22 mouse cellular contexts compared by ENCODE assay signal in genomic region chr11:29376635-29377034, GRCm38 (mm10). TPM values are rescaled to one million over a fixed set of nuclear protein-coding genes. Genes with fewer than 3 reads are reported as not detected.
DNase-seq lines count a peak whose midpoint lies in the region; ATAC-seq lines count a peak whose summit lies in the region.
"Had no signal": no experiment of that assay in that cellular context is flagged by ENCODE, and none has a peak within 500 bp of the region (broad histone marks: within the 10 kb centered on the region; RNA-seq: fewer than 3 reads in every experiment).

No protein-coding gene starts in this region.

- no peaks in the 10 kb centered on the region for H3K9me3 ChIP-seq in forebrain, embryonic 12.5 days
- no peaks in the 10 kb centered on the region for H3K9me3 ChIP-seq in forebrain, embryonic 11.5 days (ENCODE audit: control insufficient read depth, low read length)
- no peaks in the 10 kb centered on the region for H3K9me3 ChIP-seq in neural tube, embryonic 12.5 days
- no peaks in the 10 kb centered on the region for H3K9me3 ChIP-seq in midbrain, embryonic 16.5 days (replicated peaks; ENCODE audit: control insufficient read depth, low read length, poor library complexity, severe bottlenecking)
- H3K9me3 ChIP-seq: heart, embryonic 15.5 days; liver, embryonic 15.5 days; megakaryocyte, embryonic 14.5 days had no signal

- peaks cover 10% of the 10 kb centered on the region for H3K4me1 ChIP-seq in forebrain, embryonic 12.5 days
- peaks cover 5% of the 10 kb centered on the region; the same call in 1 of the 2 replicates for H3K4me1 ChIP-seq in forebrain, embryonic 11.5 days (replicated peaks; ENCODE audit: control insufficient read depth, insufficient read depth, low read length)
- H3K4me1 ChIP-seq in neural tube, embryonic 12.5 days = 0 out of 2 replicates have a peak, but pooled peaks cover 11% of the 10 kb centered on the region
- H3K4me1 ChIP-seq in midbrain, embryonic 16.5 days (ENCODE audit: control insufficient read depth, insufficient read depth, low read length) = peaks cover 18% of the 10 kb centered on the region

- H3K27ac ChIP-seq in forebrain, embryonic 12.5 days = no peak overlapping the region
- H3K27ac ChIP-seq in forebrain, embryonic 11.5 days (ENCODE audit: low read depth, low read length) = no peak overlapping the region
- H3K27ac ChIP-seq in neural tube, embryonic 12.5 days = no peak overlapping the region
- H3K27ac ChIP-seq in midbrain, embryonic 16.5 days (ENCODE audit: low read length) = no peak overlapping the region
- H3K27ac ChIP-seq: heart, adult 2 months; heart, embryonic 15.5 days; liver, embryonic 15.5 days had no signal

- no peak for ATAC-seq in forebrain, embryonic 12.5 days (ENCODE audit: low FRiP score)
- ATAC-seq in forebrain, embryonic 11.5 days (replicated peaks; ENCODE audit: low FRiP score) = no peak
- ATAC-seq in neural tube, embryonic 12.5 days (ENCODE audit: low FRiP score, low read depth) = no peak
- no peak for ATAC-seq in midbrain, embryonic 16.5 days
- no peak for ATAC-seq in monocyte, adult 5-6 weeks (replicated peaks; ENCODE audit: insufficient number of reproducible peaks, low FRiP score, low TSS enrichment, poor library complexity, severe bottlenecking)

- WGBS in forebrain, embryonic 12.5 days = 79% methylated on average over 2 of the region's 2 CpGs
- WGBS in forebrain, embryonic 11.5 days = 90% methylated on average over 2 of the region's 2 CpGs
- 83% methylated on average over 2 of the region's 2 CpGs for WGBS in neural tube, embryonic 12.5 days
- 84% methylated on average over 2 of the region's 2 CpGs for WGBS in midbrain, embryonic 16.5 days

- H3K9ac ChIP-seq in forebrain, embryonic 12.5 days = no peak overlapping the region
- H3K9ac ChIP-seq in forebrain, embryonic 11.5 days (ENCODE audit: low read length) = no peak overlapping the region
- no peak overlapping the region for H3K9ac ChIP-seq in neural tube, embryonic 12.5 days
- H3K9ac ChIP-seq in midbrain, embryonic 16.5 days (ENCODE audit: low read depth, low read length) = no peak overlapping the region
- H3K9ac ChIP-seq: heart, embryonic 15.5 days; liver, embryonic 15.5 days had no signal

- no peaks in the 10 kb centered on the region for H3K27me3 ChIP-seq in forebrain, embryonic 12.5 days
- no peaks in the 10 kb centered on the region for H3K27me3 ChIP-seq in forebrain, embryonic 11.5 days (ENCODE audit: control insufficient read depth, insufficient read depth, low read length)
- no peaks in the 10 kb centered on the region for H3K27me3 ChIP-seq in neural tube, embryonic 12.5 days (replicated peaks)
- no peaks in the 10 kb centered on the region for H3K27me3 ChIP-seq in midbrain, embryonic 16.5 days (ENCODE audit: control insufficient read depth, insufficient read depth, low read depth, low read length)
- H3K27me3 ChIP-seq: heart, embryonic 15.5 days; megakaryocyte, embryonic 14.5 days had no signal

- H3K4me3 ChIP-seq in forebrain, embryonic 12.5 days (replicated peaks) = no peak overlapping the region
- no peak overlapping the region for H3K4me3 ChIP-seq in forebrain, embryonic 11.5 days (ENCODE audit: low read depth, low read length)
- no peak overlapping the region for H3K4me3 ChIP-seq in neural tube, embryonic 12.5 days
- H3K4me3 ChIP-seq in midbrain, embryonic 16.5 days (ENCODE audit: low read depth, low read length) = peak overlapping the region; percentile 21
- H3K4me3 ChIP-seq: heart, adult 2 months; heart, embryonic 15.5 days; liver, embryonic 15.5 days had no signal

- peak overlapping the region; percentile 30 for H3K4me2 ChIP-seq in forebrain, embryonic 12.5 days
- no peak overlapping the region for H3K4me2 ChIP-seq in forebrain, embryonic 11.5 days (ENCODE audit: low read depth, low read length, severe bottlenecking)
- H3K4me2 ChIP-seq in neural tube, embryonic 12.5 days (replicated peaks) = peak overlapping the region; percentile 32; the same call in 1 of the 2 replicates
- peak overlapping the region; percentile 55 for H3K4me2 ChIP-seq in midbrain, embryonic 16.5 days (ENCODE audit: low read length)
- H3K4me2 ChIP-seq: liver, embryonic 15.5 days had no signal

- no peak for DNase-seq in forebrain, embryonic 11.5 days (ENCODE audit: low spot score)
- DNase-seq in neural tube, embryonic 10.5 days (ENCODE audit: extremely low spot score, low spot score) = no peak
- DNase-seq in T-cell, adult 2 months (ENCODE audit: low spot score) = no peak
- DNase-seq in right cerebral cortex, postnatal 14 days = no peak
- DNase-seq: adrenal gland, postnatal 10 days; cerebellum, adult 11-12 months; cerebellum, postnatal 36 days; gastrocnemius, postnatal 14 days; heart, adult 2 months; kidney, adult 8-10 months; kidney, postnatal 25 days; layer of hippocampus, adult 9-11 months; lung, postnatal 10 days; retina, postnatal 1 day; thymus, adult 2 months had no signal

- H3K36me3 ChIP-seq in forebrain, embryonic 12.5 days (replicated peaks) = peaks cover 5% of the 10 kb centered on the region; the same call in 1 of the 2 replicates
- no peaks in the 10 kb centered on the region; the same call in 1 of the 2 replicates for H3K36me3 ChIP-seq in forebrain, embryonic 11.5 days (ENCODE audit: control insufficient read depth, insufficient read depth, low read length)
- H3K36me3 ChIP-seq in neural tube, embryonic 12.5 days = peaks cover 6% of the 10 kb centered on the region; the same call in 1 of the 2 replicates
- 0 out of 2 replicates have a peak, but pooled peaks cover 2% of the 10 kb centered on the region for H3K36me3 ChIP-seq in midbrain, embryonic 16.5 days (ENCODE audit: control insufficient read depth, insufficient read depth, low read length)
- H3K36me3 ChIP-seq: heart, embryonic 15.5 days; liver, embryonic 15.5 days had no signal

RNA-seq across cellular contexts. Expression of gene Ccdc88a, which starts 3.2 kb away (rescaled TPM):
- polyA plus RNA-seq in forebrain, embryonic 12.5 days (2016; fragmentation: Nextera tagmentation; extraction: Ambion mirVana) = 81.8 and 86.6 TPM in 2 replicates
- 59.4 and 61.2 TPM in 2 replicates for polyA plus RNA-seq in forebrain, embryonic 11.5 days (2014; fragmentation: Nextera tagmentation; extraction: Ambion mirVana)
- 76.8 and 81.6 TPM in 2 replicates for polyA plus RNA-seq in neural tube, embryonic 12.5 days (2016; fragmentation: Nextera tagmentation; extraction: Ambion mirVana)
- 70.1 and 80.5 TPM in 2 replicates for polyA plus RNA-seq in midbrain, embryonic 16.5 days (2015; fragmentation: Nextera tagmentation; extraction: Ambion mirVana)
- total RNA-seq in monocyte, adult 5-6 weeks (2017) = 81.2 to 113 TPM (median 90.3 TPM) in 3 replicates
